Mouse (Mus musculus): ENCODE data around the gene Pax5. TPM values are rescaled to one million over a fixed set of nuclear protein-coding genes. Genes with fewer than 3 reads are reported as not detected.

Pax5 gene
- polyA plus RNA-seq, 1 experiment from 2014 or later, result not detected

DNA sequence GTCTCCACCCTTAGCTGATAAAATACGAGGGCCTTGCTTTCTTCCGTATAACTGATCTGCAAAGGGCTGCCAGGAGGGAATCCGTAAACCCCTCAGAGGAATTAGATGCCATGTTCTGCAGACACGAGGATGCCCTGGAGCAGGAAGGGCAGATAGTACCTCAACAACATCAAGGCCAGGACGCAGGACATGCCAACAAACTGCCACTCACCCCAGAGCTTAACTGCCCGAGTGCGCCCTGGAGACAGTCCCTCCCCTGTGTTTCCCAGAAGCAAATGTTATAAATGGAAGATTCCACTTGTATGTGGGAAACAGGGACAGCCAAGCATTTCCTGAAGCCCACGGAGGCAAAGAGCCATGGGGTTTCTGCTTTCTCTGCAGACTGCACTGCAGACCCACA lies 143.9 kb downstream of the Pax5 start:
- Histone ChIP-seq H3K9ac (ENCODE audit: low read depth, low read length) (no peak overlapping the region), H3K4me2 (ENCODE audit: low read depth, low read length) (no peak overlapping the region), H3K4me3 (ENCODE audit: low read length) (no peak overlapping the region), H3K36me3 (ENCODE audit: control insufficient read depth, insufficient read depth, low read length) (no peaks in the 10 kb centered on the region), H3K27me3 (replicated peaks; ENCODE audit: control insufficient read depth, insufficient read depth, low read length) (no peaks in the 10 kb centered on the region), H3K27ac (ENCODE audit: low read length) (no peak overlapping the region), H3K4me1 (ENCODE audit: control insufficient read depth, insufficient read depth, low read length) (no peaks in the 10 kb centered on the region), H3K9me3 (ENCODE audit: control insufficient read depth, low read length) (no peaks in the 10 kb centered on the region)
- no peak for ATAC-seq
- 64% methylated on average over 8 of the region's 8 CpGs for WGBS

DNA sequence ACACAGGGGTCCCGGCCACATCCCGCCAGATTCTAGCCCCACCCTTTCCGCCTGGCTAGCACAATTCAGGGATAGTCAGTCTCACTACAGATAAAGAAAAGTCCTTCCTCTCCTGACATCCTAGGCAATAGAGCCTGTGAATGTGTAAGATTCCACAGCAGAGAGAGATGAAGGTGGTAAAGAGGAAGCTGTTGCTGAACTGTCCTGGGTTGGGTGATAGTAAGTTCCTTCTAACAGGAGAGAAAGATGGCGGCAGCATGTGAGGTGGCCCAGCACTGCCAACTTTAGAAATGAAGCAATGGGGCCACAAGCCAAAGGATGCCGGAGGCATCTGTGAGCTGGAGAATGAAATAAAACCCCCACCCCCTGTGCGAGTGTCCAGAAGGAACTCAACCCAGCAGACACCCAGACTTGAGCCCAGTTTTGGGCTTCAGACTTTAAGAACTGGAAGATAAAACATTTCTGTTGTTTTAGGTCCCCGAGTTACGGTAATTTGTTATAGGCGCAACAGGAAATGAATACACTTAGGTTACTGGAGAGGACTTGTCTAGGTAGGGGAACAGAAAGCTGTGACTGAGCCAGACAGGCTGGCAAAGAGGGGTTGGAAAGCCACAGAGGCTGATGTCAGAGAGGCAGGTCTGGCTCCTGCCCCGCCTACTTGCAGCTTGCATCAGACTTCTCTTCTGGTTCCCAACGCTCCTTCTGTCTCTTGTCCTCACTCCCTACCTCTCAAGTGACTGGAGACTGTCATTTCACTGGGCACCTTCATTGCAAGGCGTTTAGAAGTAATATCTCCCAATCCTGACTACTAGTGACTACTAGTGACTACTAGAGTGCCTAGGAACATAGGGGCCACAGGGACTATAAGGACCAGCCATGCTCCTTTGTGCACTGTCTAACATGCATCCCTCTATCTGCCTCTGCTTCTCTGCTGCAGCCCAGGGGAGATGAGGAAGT lies 144.9 kb downstream of the Pax5 start:
- H3K4me3 ChIP-seq (ENCODE audit: low read length), result no peak overlapping the region
- no peaks in the 10 kb centered on the region for H3K36me3 ChIP-seq (ENCODE audit: control insufficient read depth, insufficient read depth, low read length)
- H3K4me2 ChIP-seq (ENCODE audit: low read depth, low read length), result no peak overlapping the region
- H3K27me3 ChIP-seq (replicated peaks; ENCODE audit: control insufficient read depth, insufficient read depth, low read length), result no peaks in the 10 kb centered on the region
- no peaks in the 10 kb centered on the region for H3K4me1 ChIP-seq (ENCODE audit: control insufficient read depth, insufficient read depth, low read length)
- no peak overlapping the region for H3K27ac ChIP-seq (ENCODE audit: low read length)
- H3K9me3 ChIP-seq (ENCODE audit: control insufficient read depth, low read length), result no peaks in the 10 kb centered on the region
- WGBS, result 78% methylated on average over 12 of the region's 12 CpGs
- H3K9ac ChIP-seq (ENCODE audit: low read depth, low read length), result no peak overlapping the region
- ATAC-seq, result no peak

DNA sequence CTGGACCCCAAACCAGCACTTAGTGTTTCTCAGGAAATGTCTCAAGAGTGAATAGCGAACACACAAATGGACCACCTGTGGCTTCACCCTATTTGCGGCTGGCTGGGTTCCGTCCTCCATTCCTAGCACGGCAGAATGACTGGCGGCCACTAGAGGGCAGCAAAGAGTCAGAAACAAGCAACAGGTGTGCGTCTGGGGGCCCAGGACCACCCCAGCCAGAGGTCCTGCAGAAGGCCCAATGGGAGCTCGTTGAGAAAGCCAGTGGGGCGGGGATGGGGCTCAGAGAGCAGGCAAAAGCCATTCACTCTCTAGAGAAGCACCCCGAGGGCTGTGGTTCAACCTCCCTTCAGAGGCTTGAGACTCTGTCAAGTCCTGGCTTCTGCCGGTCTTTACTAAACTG lies 145.7 kb downstream of the Pax5 start:
- no peak overlapping the region for H3K4me3 ChIP-seq (ENCODE audit: low read length)
- H3K27me3 ChIP-seq (replicated peaks; ENCODE audit: control insufficient read depth, insufficient read depth, low read length), result no peaks in the 10 kb centered on the region
- H3K36me3 ChIP-seq (ENCODE audit: control insufficient read depth, insufficient read depth, low read length), result no peaks in the 10 kb centered on the region
- H3K4me2 ChIP-seq (ENCODE audit: low read depth, low read length), result no peak overlapping the region
- no peaks in the 10 kb centered on the region for H3K4me1 ChIP-seq (ENCODE audit: control insufficient read depth, insufficient read depth, low read length)
- no peak overlapping the region for H3K9ac ChIP-seq (ENCODE audit: low read depth, low read length)
- no peak overlapping the region for H3K27ac ChIP-seq (ENCODE audit: low read length)
- WGBS, result 6% methylated on average over 10 of the region's 10 CpGs
- H3K9me3 ChIP-seq (ENCODE audit: control insufficient read depth, low read length), result no peaks in the 10 kb centered on the region
- no peak for ATAC-seq

DNA sequence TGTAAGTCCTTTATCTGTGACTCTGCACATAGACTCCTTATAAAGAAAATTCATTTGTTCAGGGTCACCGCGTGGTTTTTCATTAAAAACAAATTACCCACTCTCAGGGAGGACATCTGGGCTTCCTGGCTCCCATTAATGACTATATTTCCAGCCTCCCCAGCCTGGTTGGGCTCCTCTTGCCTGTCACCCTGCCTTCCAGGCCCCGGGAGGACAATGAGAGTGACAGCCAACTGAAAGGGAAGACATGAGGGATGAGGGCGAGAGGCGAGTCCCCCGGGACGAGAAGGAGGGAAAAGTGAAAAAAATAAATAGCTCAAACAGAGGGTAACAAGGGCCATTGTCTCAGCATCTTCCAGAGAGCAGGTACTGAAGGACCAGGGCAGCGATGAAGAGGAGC lies 149.3 kb downstream of the Pax5 start:
- H3K27ac ChIP-seq (ENCODE audit: low read length), result no peak overlapping the region
- no peak overlapping the region for H3K4me2 ChIP-seq (ENCODE audit: low read depth, low read length)
- H3K4me1 ChIP-seq (ENCODE audit: control insufficient read depth, insufficient read depth, low read length), result peaks cover 5% of the 10 kb centered on the region; the same call in 1 of the 2 replicates
- no peaks in the 10 kb centered on the region for H3K36me3 ChIP-seq (ENCODE audit: control insufficient read depth, insufficient read depth, low read length)
- no peak overlapping the region for H3K4me3 ChIP-seq (ENCODE audit: low read length)
- no peaks in the 10 kb centered on the region for H3K9me3 ChIP-seq (ENCODE audit: control insufficient read depth, low read length)
- no peak for ATAC-seq
- H3K27me3 ChIP-seq (replicated peaks; ENCODE audit: control insufficient read depth, insufficient read depth, low read length), result 0 out of 2 replicates have a peak, but pooled peaks cover 5% of the 10 kb centered on the region
- no peak overlapping the region for H3K9ac ChIP-seq (ENCODE audit: low read depth, low read length)
- 62% methylated on average over 8 of the region's 8 CpGs for WGBS

DNA sequence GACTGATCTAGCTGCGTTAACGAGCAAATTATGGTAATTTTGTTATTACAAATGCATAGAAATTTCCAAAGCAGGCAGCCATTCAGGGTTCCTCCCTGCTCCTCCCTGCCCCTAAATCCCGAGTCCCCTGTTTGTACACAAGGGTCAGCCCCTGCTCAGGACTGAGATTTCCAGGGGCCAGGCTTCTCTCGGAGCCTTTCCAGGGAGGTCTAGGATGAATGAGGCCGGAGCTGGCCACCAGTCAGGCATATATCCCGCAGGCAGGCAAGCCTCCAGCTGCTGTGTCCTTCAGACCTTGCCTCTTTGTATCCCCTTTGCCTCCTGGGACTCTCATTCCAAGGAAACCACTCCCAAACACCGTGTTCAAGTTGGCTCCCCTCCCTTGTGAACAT lies 151.7 kb downstream of the Pax5 start:
- Histone ChIP-seq H3K36me3 (ENCODE audit: control insufficient read depth, insufficient read depth, low read length) (no peaks in the 10 kb centered on the region), H3K4me1 (ENCODE audit: control insufficient read depth, insufficient read depth, low read length) (peaks cover 5% of the 10 kb centered on the region; the same call in 1 of the 2 replicates), H3K9me3 (ENCODE audit: control insufficient read depth, low read length) (no peaks in the 10 kb centered on the region), H3K4me3 (ENCODE audit: low read length) (no peak overlapping the region), H3K27me3 (replicated peaks; ENCODE audit: control insufficient read depth, insufficient read depth, low read length) (0 out of 2 replicates have a peak, but pooled peaks cover 5% of the 10 kb centered on the region), H3K9ac (ENCODE audit: low read depth, low read length) (no peak overlapping the region), H3K4me2 (ENCODE audit: low read depth, low read length) (peak overlapping the region; percentile 62; the same call in 1 of the 2 replicates), H3K27ac (ENCODE audit: low read length) (no peak overlapping the region)
- WGBS, result 12% methylated on average over 7 of the region's 7 CpGs
- no peak for ATAC-seq

DNA sequence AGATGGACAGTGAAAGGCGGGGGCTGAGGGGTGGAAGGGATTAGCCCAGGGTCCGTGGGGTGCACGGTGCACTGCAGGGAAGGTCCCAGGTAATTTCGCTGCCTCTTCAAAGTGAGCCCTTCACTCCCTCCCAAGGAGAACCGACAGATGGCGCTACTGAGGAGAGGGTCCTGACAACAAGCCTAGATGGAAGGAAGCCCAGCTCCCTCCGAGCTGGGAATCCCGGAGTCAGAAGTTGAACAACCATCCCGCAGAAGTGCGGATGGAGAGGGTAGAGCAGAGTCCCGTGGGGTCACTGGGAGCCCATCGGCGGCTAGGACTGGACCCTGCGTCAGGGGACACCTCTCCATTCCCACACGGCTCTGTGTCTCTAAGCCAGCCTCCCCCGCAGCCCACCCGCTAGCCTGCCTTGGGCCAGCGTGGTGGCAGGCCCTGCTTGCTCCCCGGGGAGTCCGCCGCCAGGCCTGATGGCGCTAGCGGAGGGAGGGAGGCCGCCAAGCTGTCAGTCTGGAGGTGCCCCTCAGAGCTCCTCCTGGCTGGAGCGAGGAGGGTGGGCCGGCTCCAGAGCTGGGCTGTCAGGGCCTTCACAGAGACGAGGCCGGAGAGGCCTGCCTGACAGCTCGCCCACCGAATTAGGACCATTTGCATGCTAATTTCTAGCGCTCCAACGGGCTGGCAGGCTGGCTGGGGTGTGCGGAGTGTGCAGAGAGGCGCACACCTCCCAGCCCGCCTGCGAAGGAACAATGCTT lies 152.3 kb downstream of the Pax5 start:
- WGBS, result 3% methylated on average over 36 of the region's 36 CpGs

DNA sequence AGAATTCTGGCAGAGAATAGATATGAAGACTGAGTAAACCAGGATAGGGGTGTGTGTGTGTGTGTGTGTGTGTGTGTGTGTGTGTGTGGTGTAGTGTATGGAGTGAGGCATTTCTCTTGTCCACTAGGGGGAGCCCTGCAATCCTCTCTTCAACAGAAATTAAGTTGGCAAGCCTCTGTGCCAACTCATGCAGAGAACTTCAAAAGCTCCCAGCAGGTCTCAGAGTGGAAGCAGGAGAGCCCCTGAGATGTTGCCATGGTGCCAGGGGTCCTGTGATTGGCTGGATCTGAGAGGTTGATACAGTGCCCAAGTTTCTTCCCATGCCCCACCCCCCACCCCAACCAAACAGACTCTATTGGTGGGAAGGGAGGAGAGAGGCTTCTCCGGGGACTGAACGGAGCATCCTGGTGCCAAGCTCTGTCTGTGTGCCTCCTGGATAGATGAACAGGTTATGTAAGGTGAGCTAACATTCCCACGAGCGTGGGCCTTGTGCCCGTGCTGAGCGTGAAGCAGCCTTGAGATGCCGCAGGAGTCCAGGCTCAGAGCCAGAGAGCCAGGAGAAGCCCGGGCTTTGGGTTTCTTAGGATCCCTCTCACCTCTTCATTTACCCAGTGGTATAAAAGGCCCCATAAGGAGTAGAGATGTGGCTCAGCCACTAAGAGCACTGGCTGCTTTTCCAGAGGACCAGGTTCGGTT lies 153.6 kb downstream of the Pax5 start:
- Histone ChIP-seq H3K4me1 (ENCODE audit: control insufficient read depth, insufficient read depth, low read length) (peaks cover 5% of the 10 kb centered on the region; the same call in 1 of the 2 replicates), H3K36me3 (ENCODE audit: control insufficient read depth, insufficient read depth, low read length) (no peaks in the 10 kb centered on the region), H3K4me3 (ENCODE audit: low read length) (no peak overlapping the region), H3K9me3 (ENCODE audit: control insufficient read depth, low read length) (no peaks in the 10 kb centered on the region), H3K27ac (ENCODE audit: low read length) (no peak overlapping the region), H3K4me2 (ENCODE audit: low read depth, low read length) (no peak overlapping the region), H3K27me3 (replicated peaks; ENCODE audit: control insufficient read depth, insufficient read depth, low read length) (0 out of 2 replicates have a peak, but pooled peaks cover 5% of the 10 kb centered on the region), H3K9ac (ENCODE audit: low read depth, low read length) (no peak overlapping the region)
- 94% methylated on average over 9 of the region's 9 CpGs for WGBS
- ATAC-seq, result no peak

More for the DNA sequence above, 152.3 kb downstream of the Pax5 start:
- H3K27ac ChIP-seq (ENCODE audit: low read length), result no peak overlapping the region
- H3K4me2 ChIP-seq (ENCODE audit: low read depth, low read length), result peak overlapping the region; percentile 62
- peak overlapping the region; percentile 60 for H3K9ac ChIP-seq (ENCODE audit: low read depth, low read length)
- 0 out of 2 replicates have a peak, but pooled peaks cover 5% of the 10 kb centered on the region for H3K27me3 ChIP-seq (replicated peaks; ENCODE audit: control insufficient read depth, insufficient read depth, low read length)
- H3K9me3 ChIP-seq (ENCODE audit: control insufficient read depth, low read length), result no peaks in the 10 kb centered on the region
- peak overlapping the region; percentile 40 for H3K4me3 ChIP-seq (ENCODE audit: low read length)
- H3K36me3 ChIP-seq (ENCODE audit: control insufficient read depth, insufficient read depth, low read length), result no peaks in the 10 kb centered on the region
- ATAC-seq, result no peak
- peaks cover 5% of the 10 kb centered on the region; the same call in 1 of the 2 replicates for H3K4me1 ChIP-seq (ENCODE audit: control insufficient read depth, insufficient read depth, low read length)

DNA sequence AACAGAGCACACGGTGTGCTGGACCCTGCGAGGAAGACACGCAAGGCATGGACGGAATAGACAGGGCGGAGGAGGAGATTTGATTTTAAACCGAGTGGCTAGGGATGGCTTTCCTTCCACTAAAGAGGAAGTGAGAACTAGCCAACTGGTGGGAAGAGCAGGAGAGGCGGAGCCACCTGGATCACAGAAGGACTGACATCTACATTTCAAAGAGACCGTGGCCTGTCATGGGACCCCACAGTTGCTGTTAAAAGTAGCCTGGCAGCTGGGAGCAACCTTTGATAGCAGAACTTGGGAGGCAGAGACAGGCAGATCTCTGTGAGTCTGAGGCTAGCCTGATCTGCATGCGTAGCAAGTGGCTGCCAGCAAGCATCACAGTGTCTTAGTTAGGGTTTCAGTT lies 154.7 kb downstream of the Pax5 start:
- no peak overlapping the region for H3K27ac ChIP-seq (ENCODE audit: low read length)
- H3K4me1 ChIP-seq (ENCODE audit: control insufficient read depth, insufficient read depth, low read length), result peaks cover 5% of the 10 kb centered on the region; the same call in 1 of the 2 replicates
- H3K4me3 ChIP-seq (ENCODE audit: low read length), result no peak overlapping the region
- no peak overlapping the region for H3K9ac ChIP-seq (ENCODE audit: low read depth, low read length)
- no peak for ATAC-seq
- no peak overlapping the region for H3K4me2 ChIP-seq (ENCODE audit: low read depth, low read length)
- H3K27me3 ChIP-seq (replicated peaks; ENCODE audit: control insufficient read depth, insufficient read depth, low read length), result 0 out of 2 replicates have a peak, but pooled peaks cover 5% of the 10 kb centered on the region
- H3K36me3 ChIP-seq (ENCODE audit: control insufficient read depth, insufficient read depth, low read length), result no peaks in the 10 kb centered on the region
- no peaks in the 10 kb centered on the region for H3K9me3 ChIP-seq (ENCODE audit: control insufficient read depth, low read length)
- 75% methylated on average over 9 of the region's 9 CpGs for WGBS

DNA sequence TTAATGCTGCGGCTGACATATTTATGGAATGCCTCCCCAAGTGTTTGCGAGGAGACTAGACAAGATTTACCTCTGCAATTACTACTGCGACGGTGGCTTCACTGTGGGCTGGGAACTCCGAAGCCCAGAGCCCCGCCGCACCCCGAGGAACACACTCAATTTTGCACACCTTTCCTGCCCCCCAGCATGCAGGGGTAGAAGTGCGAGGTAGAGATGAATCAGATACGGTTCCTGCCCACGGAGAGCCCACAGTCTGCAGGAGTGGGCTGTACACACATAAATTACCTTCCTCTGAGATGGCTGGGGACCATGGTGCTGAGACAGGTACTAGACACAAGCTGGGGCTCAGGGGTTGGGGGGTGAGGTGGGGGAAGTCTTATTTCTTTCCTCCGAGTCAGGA lies 158.8 kb downstream of the Pax5 start:
- Histone ChIP-seq H3K27me3 (replicated peaks; ENCODE audit: control insufficient read depth, insufficient read depth, low read length) (no peaks in the 10 kb centered on the region), H3K4me1 (ENCODE audit: control insufficient read depth, insufficient read depth, low read length) (no peaks in the 10 kb centered on the region), H3K9me3 (ENCODE audit: control insufficient read depth, low read length) (no peaks in the 10 kb centered on the region), H3K27ac (ENCODE audit: low read length) (no peak overlapping the region), H3K9ac (ENCODE audit: low read depth, low read length) (no peak overlapping the region), H3K36me3 (ENCODE audit: control insufficient read depth, insufficient read depth, low read length) (no peaks in the 10 kb centered on the region), H3K4me3 (ENCODE audit: low read length) (no peak overlapping the region), H3K4me2 (ENCODE audit: low read depth, low read length) (no peak overlapping the region)
- ATAC-seq, result no peak
- 71% methylated on average over 12 of the region's 12 CpGs for WGBS

Measured in intestine, embryonic 16.5 days (tissue).